Mouse (Mus musculus) megakaryocyte, embryonic 14.5 days (primary cell): ENCODE data around the gene Gse1.

ENCODE experiments used
- FLI1 ChIP-seq: IDR thresholded peaks from 2 replicates; pipeline ENCODE4 v1.6.1; 2012; ENCODE audit warnings: low read length, inconsistent platforms, mixed read lengths
- GATA1 ChIP-seq: IDR thresholded peaks from 3 replicates; pipeline ENCODE4 v1.6.1; 2012; ENCODE audit warnings: mixed read lengths, low read length, inconsistent platforms, borderline replicate concordance

DNA sequence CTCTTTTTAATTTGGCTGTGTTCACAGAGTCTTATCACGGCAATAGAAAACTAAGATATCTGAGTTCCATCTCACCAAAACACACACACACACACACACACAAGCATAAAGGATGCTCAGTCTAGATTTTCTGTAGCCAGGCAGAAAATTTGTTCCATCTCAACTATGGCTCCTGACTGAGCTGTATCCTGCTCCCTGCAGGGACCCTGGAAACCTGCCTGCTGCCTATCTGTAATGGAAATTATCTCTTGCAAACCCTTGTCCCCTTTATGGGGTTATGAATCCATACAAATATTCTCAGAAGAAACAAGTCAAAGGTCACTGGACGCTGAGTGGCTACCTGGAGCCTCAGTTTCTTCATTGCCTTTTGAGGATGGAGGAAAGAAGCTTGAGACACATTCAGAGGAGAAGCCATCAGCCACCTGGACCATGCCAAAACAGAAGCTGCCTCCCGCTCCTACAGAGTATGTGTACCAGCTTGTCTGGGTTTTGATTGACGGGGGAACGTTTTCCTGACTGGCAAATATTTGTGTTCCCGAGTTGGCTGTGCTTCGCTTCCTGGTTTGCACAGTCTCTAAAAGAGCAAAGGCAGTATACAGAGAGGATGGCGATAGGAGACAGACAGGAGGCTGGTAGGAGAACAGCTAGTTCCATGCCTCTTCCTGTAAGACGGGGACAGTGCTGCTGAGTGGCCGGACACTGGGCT is 363.5 kb downstream of the Gse1 start:
- TF ChIP-seq GATA1 (no peak), FLI1 (no peak)
